Mouse (Mus musculus): Measurements from ENCODE around the gene Bmyc. TPM values are rescaled to one million over a fixed set of nuclear protein-coding genes. Genes with fewer than 3 reads are reported as not detected.
"Not testable (repeated sequence)": the region's sequence is repeated elsewhere in the genome, so short reads cannot be mapped to it uniquely, and the experiment has no call there.

Gene Bmyc
- total and polyA plus RNA-seq, 2 experiments from 2014 or later = 90.3 to 206 TPM

DNA sequence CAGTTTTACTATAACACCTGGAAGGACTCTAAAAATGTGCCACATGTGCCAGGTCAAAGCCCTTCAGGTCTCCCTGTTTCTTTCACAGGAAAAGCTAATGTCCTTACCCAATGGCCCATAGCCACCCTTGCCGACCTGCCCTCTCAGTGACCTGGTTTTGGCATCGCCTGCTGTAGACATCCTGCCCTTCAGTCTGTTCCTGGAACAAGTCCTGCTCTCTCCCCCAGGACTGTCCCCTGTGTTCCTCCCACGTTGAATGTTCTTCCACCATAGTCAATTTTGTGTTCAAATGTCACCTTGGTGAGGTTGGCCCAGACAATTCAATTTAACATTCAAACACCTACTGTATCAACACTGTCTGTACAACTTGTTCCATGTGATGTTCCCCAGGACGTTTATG is 9.6 kb upstream of the Bmyc start:
- Histone ChIP-seq H3K9ac (replicated peaks; ENCODE audit: low read length) (no peak overlapping the region), H3K4me2 (ENCODE audit: low read depth, low read length) (no peak overlapping the region), H3K36me3 (ENCODE audit: insufficient read depth, low read length) (no peaks in the 10 kb centered on the region), H3K9me3 (ENCODE audit: low read length) (no peaks in the 10 kb centered on the region), H3K27me3 (ENCODE audit: insufficient read depth, low read length) (no peaks in the 10 kb centered on the region), H3K4me1 (ENCODE audit: insufficient read depth, low read length) (no peaks in the 10 kb centered on the region), H3K27ac (no peak overlapping the region), H3K4me3 (ENCODE audit: low read length) (no peak overlapping the region)
- DNase-seq (ENCODE audit: low spot score) (no peak), ATAC-seq (no peak)
- TF ChIP-seq CTCF (IDR thresholded peaks at IDR 0.05; ENCODE audit: low read depth) = no peak
- 62% methylated on average over 4 of the region's 4 CpGs for WGBS

DNA sequence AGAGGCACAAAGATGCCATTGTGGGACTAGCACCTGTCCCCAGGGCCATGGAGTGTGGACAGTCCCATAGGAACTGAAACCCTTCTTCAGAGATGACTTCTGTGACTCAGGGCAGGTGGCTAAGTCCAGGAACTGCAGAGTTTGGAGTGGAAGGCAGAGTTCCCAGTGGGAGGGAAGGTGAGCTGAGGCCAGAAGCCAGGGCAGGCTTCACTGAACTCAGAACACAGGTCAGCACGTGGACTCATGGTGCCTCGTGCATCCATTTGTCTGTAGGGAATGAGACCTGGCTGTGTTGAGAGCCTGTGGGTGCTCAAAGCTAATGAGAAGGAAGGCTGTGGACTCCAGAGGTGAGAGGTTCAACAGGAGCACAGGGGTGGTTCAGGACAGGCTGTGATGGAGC is 7.8 kb upstream of the Bmyc start:
- H3K27me3 ChIP-seq (ENCODE audit: insufficient read depth, low read length) = no peaks in the 10 kb centered on the region
- H3K9ac ChIP-seq (replicated peaks; ENCODE audit: low read length) = no peak overlapping the region
- no peaks in the 10 kb centered on the region for H3K4me1 ChIP-seq (ENCODE audit: insufficient read depth, low read length)
- H3K9me3 ChIP-seq (ENCODE audit: low read length) = no peaks in the 10 kb centered on the region
- WGBS = 89% methylated on average over 2 of the region's 2 CpGs
- no peaks in the 10 kb centered on the region for H3K36me3 ChIP-seq (ENCODE audit: insufficient read depth, low read length)
- no peak overlapping the region for H3K27ac ChIP-seq
- no peak overlapping the region for H3K4me2 ChIP-seq (ENCODE audit: low read depth, low read length)
- ATAC-seq (no peak), DNase-seq (ENCODE audit: low spot score) (no peak)
- no peak overlapping the region for H3K4me3 ChIP-seq (ENCODE audit: low read length)
- no peak for TF ChIP-seq CTCF (IDR thresholded peaks at IDR 0.05; ENCODE audit: low read depth)

DNA sequence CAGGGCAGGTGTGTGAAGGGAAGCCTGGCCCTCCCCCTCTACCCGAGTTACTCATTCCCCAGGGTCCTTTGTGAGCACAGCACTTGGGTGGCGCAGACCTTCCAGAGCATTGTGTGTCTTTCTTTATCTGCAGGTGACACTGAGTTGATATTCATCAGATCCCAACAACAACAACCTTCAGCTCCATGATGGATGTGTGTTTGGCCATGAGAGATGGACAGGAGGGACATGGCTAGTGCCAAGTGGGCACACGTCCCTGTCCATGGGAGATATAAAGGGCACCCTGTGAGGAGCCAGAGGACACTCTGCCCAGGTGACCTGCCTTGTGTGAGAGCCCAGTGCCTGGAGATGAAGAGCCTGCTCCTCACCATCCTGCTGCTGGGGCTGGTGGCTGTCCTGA is 6.8 kb upstream of the Bmyc start, which contains the start of gene Obp2a:
Obp2a (plus strand) TSS at position 301 of the 400 bp plus-strand sequence.
- 77% methylated on average over 2 of the region's 3 CpGs for WGBS
- H3K4me2 ChIP-seq (ENCODE audit: low read depth, low read length); H3K27me3 ChIP-seq (ENCODE audit: insufficient read depth, low read length); ATAC-seq; H3K4me1 ChIP-seq (ENCODE audit: insufficient read depth, low read length); H3K9me3 ChIP-seq (ENCODE audit: low read length); H3K9ac ChIP-seq (replicated peaks; ENCODE audit: low read length); H3K36me3 ChIP-seq (ENCODE audit: insufficient read depth, low read length); H3K27ac ChIP-seq; H3K4me3 ChIP-seq (ENCODE audit: low read length); DNase-seq (ENCODE audit: low spot score): not testable (repeated sequence)

DNA sequence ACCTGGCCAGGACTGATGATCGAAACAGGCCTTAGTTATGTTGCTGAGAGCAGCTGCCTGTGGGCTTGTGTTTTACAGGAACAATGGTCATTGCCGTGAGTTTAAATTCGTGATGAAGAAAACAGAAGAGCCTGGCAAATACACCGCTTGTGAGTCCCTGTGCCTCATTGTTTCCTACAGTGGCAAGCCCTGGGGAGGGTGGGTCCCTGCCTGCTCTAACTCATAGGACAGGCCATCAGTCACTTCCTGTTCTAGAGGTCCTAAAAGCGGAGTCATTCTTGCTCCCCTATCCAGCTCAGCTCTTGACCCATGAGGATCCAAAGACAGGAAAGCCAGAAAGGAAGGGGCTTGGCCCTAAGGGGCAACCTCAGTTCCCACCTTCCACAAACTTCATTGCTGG is 5.5 kb upstream of the Bmyc start:
- 78% methylated on average over 5 of the region's 5 CpGs for WGBS
- Histone ChIP-seq H3K9me3 (ENCODE audit: low read length) (no peaks in the 10 kb centered on the region), H3K4me2 (ENCODE audit: low read depth, low read length) (no peak overlapping the region), H3K36me3 (ENCODE audit: insufficient read depth, low read length) (no peaks in the 10 kb centered on the region), H3K27me3 (ENCODE audit: insufficient read depth, low read length) (no peaks in the 10 kb centered on the region), H3K27ac (no peak overlapping the region), H3K4me1 (ENCODE audit: insufficient read depth, low read length) (no peaks in the 10 kb centered on the region), H3K4me3 (ENCODE audit: low read length) (no peak overlapping the region), H3K9ac (replicated peaks; ENCODE audit: low read length) (no peak overlapping the region)
- no peak for TF ChIP-seq CTCF (IDR thresholded peaks at IDR 0.05; ENCODE audit: low read depth)
- ATAC-seq = no peak
- DNase-seq (ENCODE audit: low spot score) = no peak

DNA sequence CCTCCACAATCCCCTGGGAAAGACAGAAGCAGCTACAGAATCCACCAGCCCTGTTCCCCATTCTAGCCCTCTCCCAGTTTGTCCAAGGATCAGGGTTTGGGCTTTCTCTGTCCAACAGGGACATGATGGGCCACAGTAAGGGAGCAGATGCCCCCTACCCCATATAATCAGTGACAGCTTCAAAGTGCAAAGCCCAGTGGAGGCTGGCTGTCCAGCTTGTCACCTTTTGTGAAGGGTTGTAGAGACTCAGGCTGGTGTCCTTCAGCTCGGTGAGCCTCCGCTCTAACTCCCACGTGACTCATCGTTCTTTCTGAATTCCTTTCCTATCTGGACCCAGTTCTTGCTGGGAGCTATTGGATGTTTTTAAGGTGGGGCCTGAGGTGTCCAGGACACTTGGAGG is 2.8 kb upstream of the Bmyc start:
- no peaks in the 10 kb centered on the region for H3K9me3 ChIP-seq (ENCODE audit: low read length)
- no peak for TF ChIP-seq CTCF (IDR thresholded peaks at IDR 0.05; ENCODE audit: low read depth)
- H3K4me1 ChIP-seq (ENCODE audit: insufficient read depth, low read length) = peaks cover 5% of the 10 kb centered on the region
- no peak overlapping the region for H3K4me2 ChIP-seq (ENCODE audit: low read depth, low read length)
- H3K27ac ChIP-seq = no peak overlapping the region
- ATAC-seq = no peak
- no peaks in the 10 kb centered on the region for H3K27me3 ChIP-seq (ENCODE audit: insufficient read depth, low read length)
- no peak for DNase-seq (ENCODE audit: low spot score)
- H3K36me3 ChIP-seq (ENCODE audit: insufficient read depth, low read length) = no peaks in the 10 kb centered on the region
- H3K4me3 ChIP-seq (ENCODE audit: low read length) = no peak overlapping the region
- WGBS = 87% methylated on average over 4 of the region's 4 CpGs
- no peak overlapping the region for H3K9ac ChIP-seq (replicated peaks; ENCODE audit: low read length)

- Histone ChIP-seq H3K4me1 (ENCODE audit: insufficient read depth, low read length) (peaks cover 8% of the 10 kb centered on the region), H3K9ac (replicated peaks; ENCODE audit: low read length) (0 out of 2 replicates have a peak overlapping the region, but pooled peaks have one; percentile 13), H3K36me3 (ENCODE audit: insufficient read depth, low read length) (no peaks in the 10 kb centered on the region), H3K27me3 (ENCODE audit: insufficient read depth, low read length) (no peaks in the 10 kb centered on the region), H3K4me3 (ENCODE audit: low read length) (peak overlapping the region; percentile 74), H3K27ac (no peak overlapping the region), H3K9me3 (ENCODE audit: low read length) (no peaks in the 10 kb centered on the region), H3K4me2 (ENCODE audit: low read depth, low read length) (peak overlapping the region; percentile 82)
- peak; percentile 65 for TF ChIP-seq CTCF (IDR thresholded peaks at IDR 0.05; ENCODE audit: low read depth)
- peak; percentile 72 for DNase-seq (ENCODE audit: low spot score)
- WGBS = 83% methylated on average over 2 of the region's 2 CpGs
- ATAC-seq = peak; percentile 30; the same call in 1 of the 2 replicates
Measured at GRCm38 (mm10) chr2:25708121-25708520, 1.6 kb downstream of the Bmyc start.

GRCm38 (mm10) chr2:25709056-25709455 is 2.5 kb downstream of the Bmyc start:
- not testable (repeated sequence) for H3K9ac ChIP-seq (replicated peaks; ENCODE audit: low read length); H3K9me3 ChIP-seq (ENCODE audit: low read length); H3K4me2 ChIP-seq (ENCODE audit: low read depth, low read length); H3K4me3 ChIP-seq (ENCODE audit: low read length); H3K36me3 ChIP-seq (ENCODE audit: insufficient read depth, low read length); DNase-seq (ENCODE audit: low spot score); H3K27ac ChIP-seq; H3K27me3 ChIP-seq (ENCODE audit: insufficient read depth, low read length); H3K4me1 ChIP-seq (ENCODE audit: insufficient read depth, low read length); ATAC-seq
- 88% methylated on average over 1 of the region's 1 CpGs for whole genome bisulfite sequencing

DNA sequence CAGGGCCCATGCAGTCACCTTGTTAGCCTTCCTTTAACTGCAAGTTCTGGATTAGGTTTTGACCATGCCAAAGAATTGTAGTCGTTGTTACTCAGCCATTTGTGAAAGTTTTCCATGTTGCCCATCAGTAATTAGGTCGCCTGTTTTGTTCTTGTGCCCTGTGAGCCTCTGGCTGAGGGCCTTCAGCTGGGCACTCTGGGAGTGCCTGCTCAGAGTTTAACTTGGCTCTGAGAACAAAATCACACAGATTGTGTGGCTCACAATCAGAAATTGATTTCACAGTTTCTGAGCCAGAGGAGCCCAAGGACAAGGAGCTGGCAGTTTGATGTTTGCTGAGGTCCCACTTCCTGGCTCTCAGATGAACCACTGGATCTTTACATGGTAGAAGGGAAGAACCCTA is 3.3 kb downstream of the Bmyc start:
- H3K27me3 ChIP-seq (ENCODE audit: insufficient read depth, low read length); ATAC-seq; H3K4me2 ChIP-seq (ENCODE audit: low read depth, low read length); H3K27ac ChIP-seq; H3K4me1 ChIP-seq (ENCODE audit: insufficient read depth, low read length); H3K9me3 ChIP-seq (ENCODE audit: low read length); H3K36me3 ChIP-seq (ENCODE audit: insufficient read depth, low read length); H3K9ac ChIP-seq (replicated peaks; ENCODE audit: low read length); H3K4me3 ChIP-seq (ENCODE audit: low read length): not testable (repeated sequence)
- peak; percentile 27 for DNase-seq (ENCODE audit: low spot score)
- WGBS = 58% methylated on average over 2 of the region's 2 CpGs

DNA sequence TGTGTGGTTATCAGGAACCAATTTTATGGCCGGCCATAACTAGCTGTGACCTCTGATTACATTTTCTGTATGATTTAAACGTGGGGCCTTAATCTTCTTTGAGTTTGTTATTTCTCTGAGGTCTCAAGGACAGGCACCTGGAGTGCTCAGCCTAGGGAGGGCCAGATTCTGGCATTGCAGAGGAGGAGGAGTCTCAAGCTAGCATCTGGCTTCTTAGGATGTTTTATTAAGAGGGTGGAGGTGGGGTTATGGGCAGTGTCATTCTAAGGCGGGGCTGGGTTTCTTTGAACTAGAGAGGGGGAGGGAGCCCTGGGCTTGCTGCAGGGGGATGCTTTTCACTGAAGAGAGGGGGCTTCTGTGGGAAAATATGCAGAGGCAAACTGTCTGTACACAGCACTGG is 5.1 kb downstream of the Bmyc start:
- not testable (repeated sequence) for H3K9ac ChIP-seq (replicated peaks; ENCODE audit: low read length); H3K36me3 ChIP-seq (ENCODE audit: insufficient read depth, low read length); H3K27ac ChIP-seq; H3K9me3 ChIP-seq (ENCODE audit: low read length); H3K4me3 ChIP-seq (ENCODE audit: low read length); DNase-seq (ENCODE audit: low spot score); H3K4me1 ChIP-seq (ENCODE audit: insufficient read depth, low read length); ATAC-seq; H3K4me2 ChIP-seq (ENCODE audit: low read depth, low read length); H3K27me3 ChIP-seq (ENCODE audit: insufficient read depth, low read length)
- 28% methylated on average over 3 of the region's 3 CpGs for WGBS
